Mouse (Mus musculus): ENCODE data around the gene Atp5s.

DNA sequence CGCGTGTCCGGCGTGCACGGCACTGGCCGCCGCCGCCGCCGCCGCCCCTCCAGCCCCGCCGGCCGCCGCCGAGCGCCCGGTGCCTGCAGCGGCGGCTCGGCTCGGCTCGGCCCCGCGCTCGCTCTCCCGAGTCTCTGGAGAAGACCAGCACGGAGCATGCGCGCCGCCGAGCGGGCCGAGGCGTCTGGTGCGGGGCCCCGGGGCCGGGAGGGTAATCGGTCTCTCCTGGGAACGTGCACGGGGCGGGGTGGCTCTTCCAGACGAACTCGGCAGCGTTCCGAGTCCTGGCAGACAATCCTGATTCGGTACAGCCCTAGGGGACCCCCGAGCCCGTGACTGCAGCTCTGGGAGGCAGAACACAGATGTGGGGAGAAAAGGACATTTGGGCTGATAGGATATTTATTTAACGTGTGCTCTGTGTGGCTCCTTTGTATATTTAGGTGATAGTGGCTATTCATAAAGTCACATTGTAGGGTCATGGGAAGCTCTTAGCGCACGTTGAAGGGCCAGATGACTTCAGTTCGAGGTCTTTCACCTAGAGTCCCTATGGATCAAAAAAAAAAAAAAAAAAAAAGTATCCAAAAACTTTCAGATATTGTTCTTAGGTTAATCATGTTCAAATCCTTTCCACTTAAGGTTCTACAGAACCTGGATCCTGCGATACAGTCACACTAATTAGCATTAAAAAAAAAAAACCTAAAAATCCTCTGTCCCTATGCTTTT is 42.5 kb upstream of the Atp5s start:
- TF ChIP-seq CTCF (IDR thresholded peaks at IDR 0.05) (peak; percentile 22), EP300 (IDR thresholded peaks at IDR 0.05) (peak; percentile 7; the same call in 1 of the 2 replicates)

Data from lung, postnatal 0 days (tissue).